Mouse (Mus musculus) heart, embryonic 16.5 days (tissue): ENCODE results near the gene Armh1. TPM values are rescaled to one million over a fixed set of nuclear protein-coding genes. Genes with fewer than 3 reads are reported as not detected.

ENCODE experiments used
- polyA plus RNA-seq: library from polyadenylated mRNA; unstranded; fragments of >200 nt; fragmentation: Nextera tagmentation; extraction: Ambion mirVana; gene quantifications from 2 replicates; pipeline ENCODE4 v1.2.1, GENCODE M21; 2015

Gene Armh1
- polyA plus RNA-seq, 1 experiment from 2014 or later, result 0.85 TPM

Other genes starting within 250 kb of the Armh1 start
- 23.6 and 23.8 TPM in 2 replicates for gene Eif2b3, start 232.7 kb downstream of the Armh1 start, polyA plus RNA-seq
- 2.0 and 2.1 TPM in 2 replicates for gene Ptch2, start 156.1 kb downstream of the Armh1 start, polyA plus RNA-seq
- gene Btbd19, start 126.4 kb downstream of the Armh1 start, polyA plus RNA-seq, result 3.0 and 4.6 TPM in 2 replicates
- gene Tctex1d4, start 125.3 kb downstream of the Armh1 start, polyA plus RNA-seq, result 0.61 and 0.84 TPM in 2 replicates
- gene Plk3, start 118.2 kb downstream of the Armh1 start, polyA plus RNA-seq, result 1.9 and 2.2 TPM in 2 replicates
- 420 and 513 TPM in 2 replicates for gene Rps8, start 95.9 kb downstream of the Armh1 start, polyA plus RNA-seq
- gene Kif2c, start 69.5 kb downstream of the Armh1 start, polyA plus RNA-seq, result 36.5 and 39.9 TPM in 2 replicates
- 36.8 and 39.9 TPM in 2 replicates for gene Tmem53, start 174 bp downstream of the Armh1 start, polyA plus RNA-seq
- gene Rnf220, start 244.9 kb upstream of the Armh1 start, polyA plus RNA-seq, result 41.5 and 45.4 TPM in 2 replicates